Mouse (Mus musculus): ENCODE measurements around the gene Pin1rt1.

- TF ChIP-seq POU5F1 (IDR thresholded peaks at IDR 0.05; ENCODE audit: borderline replicate concordance, low read length) (no peak), CTCF (conservative IDR thresholded peaks at IDR 0.05; ENCODE audit: low read length) (no peak), NANOG (IDR thresholded peaks at IDR 0.05; ENCODE audit: borderline replicate concordance, low read length) (no peak)
Measured at GRCm38 (mm10) chr2:104741896-104742740, 25.9 kb upstream of the Pin1rt1 start.

Data from E14TG2a.4 (cell line).